Mouse (Mus musculus) gastrocnemius, postnatal 25 days (tissue): Measurements from ENCODE around the gene Dact2. TPM values are rescaled to one million over a fixed set of nuclear protein-coding genes. Genes with fewer than 3 reads are reported as not detected.

Experiments used
- DNase-seq: peaks from one replicate; pipeline ENCODE4 v3.0.0; 2022
- total RNA-seq, 2 experiments: library from RNA; stranded (reverse); gene quantifications; 1 replicate in 1 of 2; 2 replicates in 1 of 2; pipeline ENCODE4 v1.2.3; 2021

Dact2 gene
- total RNA-seq, 2 experiments from 2014 or later: 2.9 to 3.3 TPM

DNA sequence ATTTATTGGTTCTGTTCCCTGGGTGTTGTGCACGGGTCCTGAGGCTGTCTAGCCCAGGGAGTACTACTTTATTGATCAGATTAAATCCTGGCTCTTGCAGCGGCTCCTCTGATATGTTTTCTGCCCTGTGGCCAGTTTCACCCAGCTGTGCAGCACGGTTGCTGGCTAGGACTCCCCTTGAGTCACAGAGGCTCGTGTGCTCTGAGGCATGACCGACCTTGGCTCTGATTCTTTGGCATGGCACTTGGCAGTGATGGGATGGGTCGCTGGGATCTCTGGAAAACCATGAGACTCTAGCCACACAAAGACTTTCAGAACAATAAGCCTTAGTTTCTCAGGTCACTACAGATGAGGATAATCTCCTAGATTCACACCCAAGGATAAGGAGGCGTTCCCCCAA is 8.7 kb upstream of the Dact2 start:
- no peak for DNase-seq

DNA sequence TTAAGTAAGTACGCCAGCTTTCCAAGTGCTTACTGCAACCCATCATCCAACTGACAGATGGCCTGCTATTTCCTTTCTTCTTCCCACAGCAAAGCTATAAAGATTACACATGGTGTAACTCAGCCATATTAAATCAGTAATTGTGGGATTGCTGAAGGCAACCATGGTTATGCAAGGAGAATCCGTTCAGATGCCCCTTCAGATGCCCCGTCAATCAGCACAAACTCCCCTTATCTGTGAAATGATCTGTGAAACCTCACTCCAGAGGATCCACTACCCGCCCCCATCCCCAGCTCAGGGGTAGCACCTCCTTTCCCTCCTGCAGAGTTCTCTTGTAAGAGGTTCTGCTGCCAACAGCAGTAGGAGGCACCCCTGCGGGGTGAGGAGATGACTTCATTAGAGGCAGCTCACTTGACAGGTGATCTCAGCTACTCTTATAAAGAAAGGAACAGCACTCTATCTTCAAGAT is 3.0 kb upstream of the Dact2 start:
- no peak for DNase-seq

DNA sequence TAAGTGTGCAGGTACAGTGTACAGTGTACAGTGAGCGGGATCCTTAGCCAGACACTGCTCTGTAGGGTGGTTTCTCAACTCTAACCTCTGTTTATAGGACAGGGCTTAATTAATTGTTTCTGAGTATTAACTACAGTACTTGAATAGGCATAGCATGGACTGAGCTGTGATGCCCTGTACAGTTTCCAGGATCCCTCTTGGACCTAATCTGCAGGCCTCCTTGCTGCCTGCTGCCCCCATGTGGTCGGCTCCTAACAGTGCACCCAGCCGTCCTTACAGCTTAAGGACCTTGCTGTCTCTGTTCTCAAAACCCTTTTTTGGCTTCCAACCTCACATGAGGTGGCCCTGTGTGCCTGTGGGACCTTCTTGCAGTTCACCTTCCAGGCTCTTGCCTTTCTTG is 2.0 kb upstream of the Dact2 start:
- DNase-seq: peak; percentile 28

DNA sequence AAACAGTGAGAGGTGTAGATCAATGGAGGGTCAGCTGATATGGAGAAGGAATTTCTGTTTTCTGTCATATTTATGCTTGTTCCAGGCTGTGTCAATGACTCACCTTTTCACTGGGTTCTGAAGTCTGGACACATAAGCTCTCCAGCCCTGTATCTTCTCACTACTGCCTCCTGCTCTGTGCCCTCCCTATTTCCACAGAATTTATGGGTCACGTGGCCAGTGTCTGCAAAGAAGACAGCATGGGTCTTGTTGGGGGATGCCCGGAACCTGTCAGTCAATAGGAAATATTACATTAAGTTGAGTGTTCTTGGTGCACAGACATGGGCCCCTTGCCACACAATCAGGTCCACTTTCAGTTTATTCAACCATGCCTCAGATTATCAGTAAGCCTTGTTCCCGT is 1.1 kb upstream of the Dact2 start:
- no peak for DNase-seq

DNA sequence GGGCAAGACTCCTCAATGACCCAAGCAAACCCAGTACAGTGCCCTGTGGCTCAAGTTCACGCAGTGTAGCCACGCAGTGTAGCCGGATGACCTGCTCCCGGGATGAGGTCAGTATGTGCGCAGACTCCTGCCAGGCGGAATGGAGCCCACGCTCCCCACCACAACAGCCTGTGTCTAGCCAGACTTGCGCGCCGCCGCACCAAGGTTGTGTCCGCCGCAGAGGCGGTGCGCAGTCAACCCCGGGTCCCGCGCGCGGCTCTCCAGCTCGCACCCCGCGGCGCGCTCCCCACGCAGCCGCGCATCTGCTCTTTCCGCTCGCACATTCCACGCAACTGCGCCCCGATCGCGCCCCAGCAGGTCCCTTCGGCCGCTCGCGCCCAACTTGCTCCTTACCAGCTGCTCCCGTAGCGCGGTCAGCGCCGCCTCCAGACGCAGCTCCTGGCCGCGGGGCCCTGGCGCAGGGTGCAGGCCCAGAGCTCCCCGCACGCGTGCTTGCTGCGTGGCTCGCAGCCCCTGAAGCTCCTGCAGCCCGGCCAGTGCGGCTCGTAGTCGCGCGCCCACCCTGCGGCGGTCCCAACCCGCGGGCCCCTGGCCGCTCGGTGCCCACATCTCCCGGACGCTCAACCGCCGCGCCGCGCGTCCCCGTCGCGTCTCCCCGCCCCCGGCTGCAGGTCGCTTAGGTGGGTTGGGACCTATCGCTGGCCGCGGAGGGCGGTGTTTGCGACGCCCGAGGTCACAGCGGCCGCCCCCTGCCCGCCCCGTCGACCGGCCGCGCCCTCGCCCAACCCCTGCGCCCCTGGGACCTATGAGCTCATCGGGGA is 773 bp downstream of the Dact2 start:
- DNase-seq: peak; percentile 56

DNA sequence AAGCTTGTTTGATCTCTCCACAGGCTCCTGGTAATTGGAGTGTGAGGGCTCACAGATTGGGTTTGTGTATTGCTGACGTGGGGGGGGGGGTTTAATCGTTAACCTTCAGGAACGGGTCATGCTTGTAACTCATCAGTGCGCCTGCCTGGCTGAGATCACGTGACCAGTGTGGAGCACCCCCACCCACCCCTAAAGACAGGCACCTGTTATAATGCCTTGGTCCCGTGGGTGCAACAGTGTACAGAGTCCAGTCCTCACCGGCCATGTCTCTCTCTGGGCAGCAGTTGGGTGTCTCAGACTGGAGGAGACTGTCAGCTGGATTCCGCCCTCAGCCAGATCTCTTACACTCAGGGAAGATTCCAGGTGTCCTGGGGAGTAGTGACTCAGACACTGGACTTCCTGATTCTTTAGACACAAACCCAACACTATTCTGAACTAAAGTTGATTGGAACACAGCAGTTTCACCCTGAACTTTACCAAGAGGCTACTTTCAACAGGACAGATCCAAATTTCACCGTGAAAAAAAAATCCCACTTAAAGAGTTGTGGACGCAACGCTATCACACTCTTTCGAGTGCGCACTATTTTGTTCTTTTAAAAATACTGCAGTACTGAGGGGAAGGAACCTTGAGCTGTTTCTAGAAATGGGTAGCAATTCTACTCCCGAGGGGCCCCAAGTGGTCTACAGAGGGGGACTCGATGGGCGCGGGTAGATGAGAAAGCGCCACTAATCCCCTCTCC is 1.6 kb downstream of the Dact2 start:
- no peak for DNase-seq

DNA sequence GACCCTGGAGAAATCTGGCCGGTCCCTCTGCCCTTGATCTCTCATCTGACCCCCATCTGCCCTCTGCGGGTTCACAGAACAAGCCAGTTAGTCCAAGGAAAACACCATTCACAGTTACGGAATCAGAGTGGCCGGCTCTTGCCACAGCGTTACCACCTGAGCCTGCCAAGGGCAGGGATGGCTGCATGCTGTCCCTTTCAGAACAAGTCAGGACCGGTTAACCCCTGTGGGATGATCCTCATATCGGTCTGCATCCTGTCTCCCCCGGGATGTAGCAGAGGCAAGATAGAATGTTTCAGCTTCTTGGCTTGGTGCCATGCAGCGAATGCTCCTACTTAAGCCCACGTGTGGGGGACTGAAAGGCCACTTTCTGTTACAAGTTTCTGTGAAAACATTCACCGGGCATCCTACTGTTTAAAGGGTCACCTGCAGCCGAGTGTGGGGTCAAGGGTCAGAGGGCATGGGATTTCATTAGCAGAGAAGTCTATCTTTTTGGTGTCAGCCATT is 2.8 kb downstream of the Dact2 start:
- DNase-seq: no peak

DNA sequence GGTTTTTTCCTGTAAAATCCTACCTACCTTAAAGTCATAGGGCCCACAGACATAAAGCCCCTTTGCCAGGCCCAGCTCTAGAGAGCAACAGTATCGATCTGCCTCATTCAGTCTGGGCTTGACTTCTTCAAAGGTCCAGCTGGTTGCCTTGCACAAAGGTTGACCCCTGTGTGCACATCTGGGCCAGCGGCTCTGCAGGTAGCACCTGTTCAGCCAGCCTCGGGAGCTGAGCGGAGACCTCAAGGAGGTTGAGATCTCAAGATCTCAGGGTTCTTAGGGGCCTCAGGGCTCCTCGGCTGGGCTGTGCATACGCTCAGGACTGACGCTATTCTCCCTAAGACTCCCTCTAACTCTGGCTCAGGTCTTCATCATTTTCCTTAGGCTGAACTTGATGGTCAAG is 3.9 kb downstream of the Dact2 start:
- no peak for DNase-seq

DNA sequence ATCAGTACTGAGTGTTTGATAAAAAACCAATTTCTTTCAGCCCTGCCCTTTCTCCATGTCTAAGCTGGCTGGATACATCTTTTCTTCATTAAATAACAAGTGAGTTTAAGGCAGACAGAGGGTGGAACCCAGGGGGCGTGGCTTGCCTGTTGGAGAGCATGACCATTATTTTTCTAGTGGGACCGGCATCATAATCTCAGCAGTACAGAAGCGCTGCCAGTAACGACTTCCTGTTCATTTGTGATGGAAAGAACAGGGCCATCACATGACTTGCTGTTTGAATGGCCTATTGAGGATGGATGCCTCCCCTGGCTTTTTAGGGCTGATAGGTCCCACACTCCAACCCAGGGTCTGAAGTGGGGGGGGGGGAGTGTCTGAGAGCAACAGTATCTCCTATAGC is 4.5 kb downstream of the Dact2 start:
- DNase-seq: peak; percentile 53

DNA sequence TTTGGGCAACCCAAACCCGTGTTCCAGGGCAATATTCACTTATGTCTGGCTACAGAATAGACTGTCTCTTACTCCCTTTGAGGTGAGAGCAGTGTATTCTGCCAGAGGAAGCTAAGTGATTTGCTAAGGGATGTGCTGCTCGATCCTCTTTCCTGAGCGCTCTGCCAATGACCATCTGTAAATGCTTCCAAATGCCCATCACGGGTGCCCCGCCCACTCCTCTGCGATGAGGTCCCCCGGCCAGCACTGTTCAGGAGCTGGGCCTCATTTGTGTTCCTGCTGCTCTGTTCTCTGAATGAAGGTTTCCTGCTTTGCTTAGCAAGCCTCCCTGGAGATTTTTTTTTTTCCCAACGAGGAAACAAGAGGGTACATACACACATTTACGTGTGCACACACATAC is 11.2 kb downstream of the Dact2 start:
- no peak for DNase-seq

DNA sequence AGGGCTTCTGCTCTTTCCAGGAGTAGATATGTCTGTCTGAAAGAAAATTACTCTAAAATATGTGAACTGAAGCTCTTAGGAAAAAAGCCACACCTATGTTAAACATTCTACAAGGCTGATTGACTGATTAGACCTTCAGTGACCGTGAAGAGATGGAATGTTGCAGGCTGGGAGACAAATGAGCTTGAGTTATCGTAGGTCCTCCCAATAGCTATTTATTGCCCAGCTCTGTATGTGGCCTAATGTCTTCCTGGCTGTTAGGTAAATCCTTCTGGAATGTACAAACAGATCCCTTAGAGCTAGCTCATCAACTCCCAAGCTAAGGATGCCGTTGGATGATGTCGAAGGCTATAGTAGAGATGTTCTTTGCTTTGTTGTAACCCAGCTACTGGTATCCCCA is 11.7 kb downstream of the Dact2 start:
- no peak for DNase-seq

DNA sequence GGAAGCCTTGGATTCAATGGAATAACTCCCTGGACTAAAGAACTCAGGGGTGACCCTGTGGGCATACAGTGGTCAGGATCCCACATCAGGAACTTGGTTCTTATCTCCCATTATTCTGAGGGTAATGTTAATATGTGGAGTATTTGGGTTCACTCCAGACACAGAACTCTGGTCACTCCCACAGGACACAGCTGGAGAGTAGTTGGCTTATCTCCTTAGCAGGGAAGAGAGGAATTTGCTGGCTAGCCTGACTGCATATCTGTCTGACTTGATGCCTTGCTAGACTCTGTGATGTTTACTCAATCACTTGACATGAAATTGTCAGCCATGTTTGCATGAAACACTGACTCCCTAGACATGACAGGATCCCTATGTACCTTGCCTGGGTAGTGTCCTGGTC is 15.6 kb downstream of the Dact2 start:
- DNase-seq: no peak

DNA sequence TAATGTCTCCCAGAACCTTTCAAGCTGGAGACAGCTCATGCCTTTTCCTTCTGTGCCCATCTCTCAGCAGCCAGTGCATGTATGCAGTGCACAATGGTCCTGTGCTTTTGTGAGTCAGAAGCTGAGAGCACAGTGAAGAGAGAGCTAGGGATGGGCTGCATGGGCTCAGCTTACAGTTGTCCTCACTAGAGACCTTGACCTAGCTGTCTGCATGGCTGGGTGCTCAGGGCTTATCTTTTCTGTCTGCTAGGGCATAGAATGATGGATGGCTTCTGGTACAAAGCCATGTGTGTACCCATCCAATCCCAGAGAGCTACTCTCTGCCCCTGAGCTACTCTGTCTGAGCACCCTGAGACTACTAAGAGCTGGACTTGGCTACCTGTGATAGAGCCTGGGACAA is 17.0 kb downstream of the Dact2 start:
- DNase-seq: no peak

DNA sequence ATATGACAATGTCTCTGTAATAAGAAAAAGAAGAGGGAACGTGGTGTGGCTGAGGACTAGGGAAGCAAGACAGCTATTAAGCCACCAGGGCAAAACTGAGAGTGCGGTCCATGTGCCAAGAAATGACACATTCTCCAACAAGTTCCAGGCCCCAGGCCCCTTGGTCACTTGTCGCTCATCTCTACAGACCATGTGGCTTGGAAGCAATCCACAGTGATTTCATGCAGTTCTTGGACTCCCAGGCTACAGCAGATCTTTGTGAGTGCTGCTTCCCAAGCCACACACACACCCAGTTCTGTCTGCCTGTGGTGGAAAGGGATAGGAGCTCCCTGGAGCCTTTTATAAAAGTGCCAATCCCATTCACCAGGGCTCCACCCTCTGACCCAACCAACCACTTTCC is 17.9 kb downstream of the Dact2 start:
- peak; percentile 56 for DNase-seq

DNA sequence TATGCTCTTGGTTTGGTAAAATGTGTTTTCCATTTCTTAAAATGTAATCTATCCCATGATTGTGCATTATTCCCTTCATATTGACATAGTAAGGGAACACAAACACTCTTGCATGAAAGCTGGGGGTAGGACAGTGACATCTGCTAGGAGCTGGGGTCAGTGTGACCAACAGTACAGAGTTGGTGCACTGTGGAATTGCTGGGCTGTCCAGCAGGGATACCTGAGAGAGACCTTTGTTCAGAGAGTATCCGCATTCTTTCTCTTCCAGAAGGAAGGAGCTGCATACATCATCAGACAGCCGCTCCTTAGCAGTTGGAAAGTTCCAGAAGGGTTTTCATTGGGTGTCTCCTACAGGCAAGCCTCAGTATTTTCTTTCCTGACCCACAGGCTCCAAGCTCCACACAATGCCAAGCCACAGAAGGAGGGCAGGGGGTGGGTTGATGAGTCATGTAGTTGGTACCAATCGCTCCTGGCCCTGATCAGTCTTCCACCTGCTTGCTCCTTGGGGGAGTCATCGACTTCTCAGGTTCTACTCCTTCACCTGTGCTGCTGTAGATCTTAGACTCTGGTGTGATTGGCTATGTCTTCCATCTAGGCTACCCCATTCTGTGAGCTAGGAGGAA is 19.8 kb downstream of the Dact2 start:
- no peak for DNase-seq

DNA sequence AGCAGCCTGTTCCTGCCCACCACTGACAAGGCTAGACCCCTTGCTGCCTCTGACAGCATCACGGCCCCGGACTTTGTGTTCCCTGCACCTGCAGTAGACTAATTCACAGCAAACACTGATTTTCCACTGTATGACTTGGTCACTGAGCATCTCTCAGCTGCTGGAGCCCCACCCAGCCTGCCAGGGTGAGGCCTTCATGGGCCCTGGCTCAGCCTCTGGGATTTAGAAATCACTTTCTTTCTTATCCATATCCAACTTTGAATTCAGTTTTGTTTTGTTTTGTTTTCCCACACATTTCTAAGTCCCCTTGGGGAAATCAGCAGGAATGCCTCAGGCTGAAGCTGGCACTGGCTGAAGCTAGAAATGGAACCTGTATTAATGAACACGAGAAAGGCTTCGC is 20.4 kb downstream of the Dact2 start:
- no peak for DNase-seq

DNA sequence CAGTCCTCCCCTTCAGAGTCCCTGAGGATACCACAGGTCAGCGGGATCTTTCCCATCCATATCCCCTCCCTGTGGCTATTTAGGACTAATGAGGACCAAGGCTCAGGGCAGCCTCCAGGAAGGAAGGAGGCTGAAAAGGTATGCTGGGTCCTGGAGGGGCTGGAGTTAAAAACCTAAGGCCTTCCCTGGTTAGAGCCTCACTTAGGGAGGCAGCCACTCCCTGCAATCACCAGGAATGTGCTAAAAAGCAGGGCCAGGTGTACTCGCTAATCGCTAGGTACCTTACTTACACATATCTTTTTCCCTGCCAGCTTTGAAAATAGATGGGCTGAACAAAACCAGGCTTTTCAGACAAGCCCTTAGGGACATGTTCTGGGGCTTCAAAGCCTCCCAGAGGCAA is 21.2 kb downstream of the Dact2 start:
- no peak for DNase-seq

DNA sequence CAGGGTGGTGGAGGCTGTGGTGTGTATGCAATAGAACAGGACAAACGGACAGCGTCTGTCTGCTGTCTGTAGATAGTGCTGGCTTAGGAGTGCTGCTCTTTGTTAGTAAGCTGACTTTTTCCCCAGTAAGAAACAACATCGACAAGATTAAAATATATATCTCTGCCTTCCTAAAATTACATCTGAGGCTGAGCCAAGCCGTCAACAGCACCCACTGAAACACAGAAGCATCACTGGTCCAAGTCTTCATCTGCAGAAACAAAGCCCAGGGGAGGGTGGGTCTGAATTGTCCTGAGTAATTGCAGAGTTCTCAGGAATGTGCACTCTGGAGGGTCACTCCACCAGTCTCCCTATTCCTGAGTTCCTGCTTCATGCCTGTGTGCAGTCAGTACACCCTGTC is 25.2 kb downstream of the Dact2 start:
- no peak for DNase-seq

DNA sequence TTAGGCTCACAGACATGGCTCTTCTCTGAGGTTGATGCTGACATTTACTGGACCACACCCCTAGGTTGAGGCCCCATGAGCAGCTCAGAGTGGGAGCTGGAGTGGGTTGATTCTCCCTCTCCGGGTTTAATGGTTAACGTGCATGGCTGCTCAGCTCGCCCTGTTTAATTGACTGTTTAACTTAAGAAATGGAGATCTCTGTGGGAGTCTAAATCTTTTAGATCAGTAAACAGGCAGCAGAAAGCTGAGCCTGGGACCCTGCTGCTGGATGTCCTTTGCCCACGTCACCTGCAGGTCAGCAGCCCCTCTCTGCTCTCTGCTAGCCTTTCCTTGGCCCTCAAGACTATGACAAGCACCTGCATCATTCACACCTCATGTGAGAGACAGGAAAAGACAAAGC is 25.6 kb downstream of the Dact2 start:
- DNase-seq: no peak

DNA sequence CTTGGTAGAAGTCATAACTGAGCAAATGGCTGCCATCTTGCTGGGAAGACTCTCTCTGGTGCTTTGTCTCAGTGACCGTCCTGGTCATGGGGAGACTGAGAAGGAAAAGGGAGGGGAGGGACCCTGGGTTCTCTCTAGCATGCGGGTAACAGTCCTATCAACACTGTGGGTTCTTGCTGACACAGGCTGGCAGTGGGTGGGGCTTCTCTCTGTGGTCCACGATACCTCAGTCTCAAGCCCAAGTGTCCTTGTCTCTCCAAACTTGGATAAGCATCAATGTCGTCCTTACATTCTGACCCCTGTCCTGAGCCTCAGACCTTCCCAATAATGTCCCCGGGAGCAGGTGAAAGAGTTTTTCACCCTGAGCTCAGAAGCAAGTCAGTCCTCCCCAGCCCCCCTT is 26.1 kb downstream of the Dact2 start:
- no peak for DNase-seq

DNA sequence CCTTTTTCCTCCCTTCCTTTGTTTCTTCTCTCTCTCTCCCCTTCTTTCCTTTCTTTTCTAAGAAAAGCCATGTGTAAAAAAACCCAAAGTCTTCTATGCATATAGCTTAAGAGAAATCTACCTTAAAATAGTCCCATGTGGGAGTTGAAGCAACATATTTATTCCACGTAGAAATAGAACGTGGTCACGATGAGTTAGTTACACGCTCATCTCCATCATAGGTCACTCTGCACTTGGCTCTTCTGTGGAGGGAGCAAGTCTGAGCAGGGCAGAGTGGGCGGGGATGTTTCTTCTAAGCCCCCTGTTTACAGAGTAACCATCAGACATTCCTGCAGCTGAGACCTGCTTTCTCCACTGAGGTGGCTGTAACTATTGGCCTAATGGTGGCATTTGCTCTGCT is 27.1 kb downstream of the Dact2 start:
- no peak for DNase-seq

DNA sequence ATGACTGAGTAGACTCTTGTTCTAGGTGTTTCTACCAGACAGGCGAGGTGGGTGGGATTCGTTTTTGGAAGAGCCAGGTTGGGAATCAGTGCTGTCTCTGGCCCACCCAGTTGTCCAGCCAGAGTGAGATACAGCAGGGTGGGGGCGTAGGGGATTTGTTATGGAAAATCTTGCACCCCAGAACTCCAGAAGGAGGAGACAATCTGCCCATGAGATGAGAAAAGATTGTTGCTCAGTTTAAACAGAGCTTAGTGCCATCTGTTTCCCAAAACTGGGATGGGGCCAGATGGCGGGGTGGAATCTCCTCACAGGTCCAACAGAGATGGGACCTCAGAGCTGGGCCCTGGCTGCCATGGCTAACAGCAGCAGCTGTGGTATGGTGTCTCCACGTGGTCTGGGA is 28.4 kb downstream of the Dact2 start:
- DNase-seq: no peak

DNA sequence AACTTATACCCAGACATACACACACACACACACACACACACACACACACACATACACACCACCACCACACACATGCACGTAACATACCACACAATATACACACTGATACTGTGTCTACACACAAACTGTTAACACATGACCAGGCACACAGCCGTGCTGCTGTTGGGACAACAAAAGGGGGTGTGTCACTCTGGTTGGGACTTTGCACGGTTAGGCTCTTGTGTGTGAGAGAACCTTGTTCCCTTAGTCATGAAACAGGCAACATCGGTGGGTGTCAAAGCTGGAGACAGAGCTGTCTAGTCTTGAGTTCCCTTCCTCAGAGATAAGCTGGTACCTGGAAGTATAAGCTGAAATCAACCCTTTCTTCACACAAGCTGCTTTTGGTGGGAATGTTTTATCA is 29.1 kb downstream of the Dact2 start:
- no peak for DNase-seq
